Mouse (Mus musculus): ENCODE results near the gene Ddx1. TPM values are rescaled to one million over a fixed set of nuclear protein-coding genes. Genes with fewer than 3 reads are reported as not detected.

Ddx1 gene
- total RNA-seq, 1 experiment from 2014 or later, result 86.7 TPM

Other genes starting within 250 kb of the Ddx1 start
- gene Nbas, start 19.9 kb upstream of the Ddx1 start, total RNA-seq (2021), result 24.9 and 25.0 TPM in 2 replicates